Mouse (Mus musculus) bone marrow, adult 2 months (tissue): ENCODE results near the gene Nyap2. TPM values are rescaled to one million over a fixed set of nuclear protein-coding genes. Genes with fewer than 3 reads are reported as not detected.
"Not testable (repeated sequence)": the region's sequence is repeated elsewhere in the genome, so short reads cannot be mapped to it uniquely, and the experiment has no call there.

Experiments used
- H3K27ac ChIP-seq: fragments of 200-500 bp; 2 replicates; pipeline ENCODE4 v1.5.1; 2012; ENCODE audit warnings: low read depth, mild to moderate bottlenecking, control low read depth, inconsistent platforms, low read length; ENCODE audit not compliant: control insufficient read depth, poor library complexity, insufficient read depth
- H3K4me1 ChIP-seq: fragments of 200-500 bp; 2 replicates; pipeline ENCODE4 v1.6.1; 2011; ENCODE audit warnings: low read length; ENCODE audit not compliant: control insufficient read depth, insufficient read depth
- H3K4me3 ChIP-seq: fragments of 200-500 bp; replicated peaks from 2 replicates; pipeline ENCODE3; 2011; ENCODE audit warnings: mild to moderate bottlenecking, low read depth, low read length, control low read depth; ENCODE audit not compliant: control insufficient read depth
- CTCF ChIP-seq: fragments of 200-500 bp; IDR thresholded peaks from 2 replicates; pipeline ENCODE4 v1.5.1; 2011; ENCODE audit warnings: low read length, control low read depth; ENCODE audit not compliant: control insufficient read depth, insufficient read depth
- POLR2A ChIP-seq: fragments of 200-500 bp; IDR thresholded peaks from 2 replicates; pipeline ENCODE4 v1.6.1; 2011; ENCODE audit warnings: low read depth, mild to moderate bottlenecking, control low read depth, low read length, borderline replicate concordance; ENCODE audit not compliant: control insufficient read depth
- WGBS: fragments of 180-500 bp; shearing (Covaris S2); methylation state at CpG from one replicate; pipeline ENCODE4 v1.1.7; 2018; 5-methylcytosine and 5-hydroxymethylcytosine counted together
- polyA plus RNA-seq: library from polyadenylated mRNA; stranded (reverse); fragments of >200 nt; gene quantifications from 2 replicates; pipeline ENCODE4 v1.2.4, GENCODE M21; 2011; ENCODE audit warnings: low replicate concordance; ENCODE audit not compliant: missing spikeins, insufficient read depth, insufficient read length

The Nyap2 gene
- polyA plus RNA-seq, 1 experiment, result not detected

DNA sequence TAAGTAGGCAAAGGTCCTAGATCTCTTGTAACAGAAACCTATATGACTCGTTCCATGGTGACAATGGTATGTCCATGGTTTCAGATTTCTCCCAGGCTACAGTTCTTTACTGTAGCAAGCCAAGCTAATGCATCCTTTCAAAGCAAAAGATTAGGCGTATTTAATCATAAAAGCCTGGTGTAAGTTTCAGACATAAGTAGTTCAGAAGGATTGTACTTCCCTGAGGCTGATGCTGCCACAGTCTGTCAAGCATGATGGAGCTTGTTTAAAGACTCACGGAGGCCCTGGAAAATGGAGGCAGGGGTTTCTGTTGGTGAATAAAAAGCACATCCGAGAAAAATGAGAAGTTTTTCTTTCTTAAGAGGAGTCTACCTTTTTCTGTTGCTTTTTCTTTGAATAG, 134.7 kb downstream of the Nyap2 start:
- Histone ChIP-seq H3K27ac (no peak overlapping the region), H3K4me1 (no peaks in the 10 kb centered on the region), H3K4me3 (no peak overlapping the region)
- no peak for TF ChIP-seq POLR2A
- TF ChIP-seq CTCF, result no peak
- WGBS, result 75% methylated on average over 4 of the region's 4 CpGs

DNA sequence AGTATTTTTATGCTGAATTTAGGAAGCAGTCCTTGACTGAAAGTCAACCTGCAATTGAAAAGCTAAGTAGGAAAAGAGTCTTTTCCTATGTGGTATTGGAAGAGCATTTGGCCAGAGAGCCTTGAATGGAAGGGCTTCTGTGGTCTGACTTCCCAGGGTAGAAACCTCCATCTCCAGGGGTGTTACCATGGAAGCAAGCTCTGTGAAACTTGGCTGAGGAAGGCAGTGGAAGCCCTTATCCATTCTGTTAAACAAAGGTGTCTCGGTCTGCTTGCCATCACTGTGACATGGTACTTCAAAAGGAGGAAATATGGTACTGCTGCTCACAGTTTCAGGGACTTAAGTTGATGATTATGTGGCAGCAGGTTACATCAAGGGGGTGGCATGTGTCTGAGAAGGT, 143.0 kb downstream of the Nyap2 start:
- no peak overlapping the region for H3K4me3 ChIP-seq
- no peak overlapping the region for H3K27ac ChIP-seq
- no peaks in the 10 kb centered on the region for H3K4me1 ChIP-seq
- 73% methylated on average over 1 of the region's 1 CpGs for WGBS
- TF ChIP-seq CTCF, result no peak
- TF ChIP-seq POLR2A, result no peak

DNA sequence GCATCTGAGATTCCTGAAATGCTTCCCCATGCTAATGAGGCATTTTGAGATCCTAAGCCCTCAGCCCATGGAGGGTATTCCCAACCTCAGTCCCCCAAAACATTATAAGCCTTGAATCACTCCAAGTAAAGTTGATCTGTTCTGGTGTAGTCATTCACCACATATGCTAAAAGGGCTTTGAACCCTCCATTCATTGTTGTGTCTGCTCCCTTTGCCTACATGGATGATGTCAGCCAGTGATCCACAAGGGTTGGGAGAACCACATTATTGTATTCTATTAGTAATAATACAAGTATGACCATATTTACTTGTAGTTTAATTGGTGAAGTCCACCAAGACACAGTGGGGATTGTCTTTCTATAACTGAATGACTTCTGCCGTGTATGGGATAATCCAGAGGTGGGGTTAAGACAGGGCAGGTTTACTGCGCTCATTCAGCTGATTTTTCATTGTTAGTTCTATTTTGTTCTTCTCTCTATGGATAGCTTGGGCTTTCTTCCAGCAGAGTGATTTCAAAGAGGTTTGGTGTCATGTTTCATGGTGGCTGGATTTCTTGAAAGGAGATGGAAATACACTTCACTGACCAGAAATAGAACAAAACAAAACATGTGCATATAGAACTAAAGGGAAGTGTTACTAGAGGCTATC, 155.1 kb downstream of the Nyap2 start:
- H3K4me3 ChIP-seq, result no peak overlapping the region
- TF ChIP-seq CTCF (no peak), POLR2A (no peak)
- no peaks in the 10 kb centered on the region for H3K4me1 ChIP-seq
- WGBS, result 80% methylated on average over 2 of the region's 2 CpGs
- no peak overlapping the region for H3K27ac ChIP-seq

DNA sequence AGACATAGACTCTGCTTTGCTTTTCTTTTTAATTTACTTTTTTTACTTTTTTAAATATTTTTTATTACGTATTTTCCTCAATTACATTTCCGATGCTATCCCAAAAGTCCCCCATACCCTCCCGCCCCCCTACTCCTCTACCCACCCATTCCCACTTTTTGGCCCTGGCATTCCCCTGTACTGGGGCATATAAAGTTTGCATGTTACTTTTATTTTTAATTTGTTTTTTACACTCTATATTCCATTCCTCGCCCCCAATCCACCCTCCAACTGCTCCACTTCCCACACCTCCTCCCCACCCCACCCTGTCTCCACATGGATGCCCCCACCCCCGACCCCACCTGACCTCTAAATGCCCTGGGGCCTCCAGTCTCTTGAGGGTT, 155.6 kb downstream of the Nyap2 start:
- not testable (repeated sequence) for H3K4me1 ChIP-seq, H3K4me3 ChIP-seq, H3K27ac ChIP-seq
- WGBS, result 74% methylated on average over 5 of the region's 5 CpGs

DNA sequence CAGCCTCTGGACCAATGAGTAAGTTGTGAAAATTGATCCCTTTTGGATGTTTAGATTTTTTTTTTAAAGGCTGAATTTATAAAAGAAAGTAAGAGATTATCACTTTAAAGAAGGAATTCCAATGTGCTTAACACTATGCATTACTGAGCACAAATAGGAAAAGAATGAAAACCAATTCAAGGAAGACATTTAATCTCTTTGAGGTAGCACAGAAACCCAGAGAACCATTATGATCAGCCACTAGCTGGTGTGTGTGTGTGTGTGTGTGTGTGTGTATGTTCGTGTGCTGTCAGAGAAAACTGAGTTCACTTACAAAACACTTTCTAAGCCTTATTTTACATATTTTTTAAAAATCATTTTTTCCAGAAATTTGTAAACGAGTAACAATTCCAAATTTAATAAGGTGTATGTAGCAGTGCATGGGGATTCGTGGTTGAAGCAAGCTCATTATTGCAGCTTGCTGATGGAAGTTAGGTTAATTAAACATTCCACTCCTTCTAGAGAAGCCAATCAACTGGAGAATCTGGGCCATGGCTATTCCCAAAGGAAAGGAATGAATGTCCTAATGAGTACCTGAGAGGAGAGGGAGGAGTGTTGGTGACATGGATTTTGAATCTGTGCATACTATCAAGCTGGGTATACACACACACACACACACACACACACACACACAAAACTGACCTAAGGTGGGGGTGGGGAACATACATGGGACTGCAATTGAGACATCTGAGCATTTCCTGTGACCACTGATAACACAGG, 171.9 kb downstream of the Nyap2 start:
- WGBS, result 70% methylated on average over 3 of the region's 3 CpGs
- TF ChIP-seq CTCF (no peak), POLR2A (no peak)
- H3K27ac ChIP-seq, result no peak overlapping the region
- H3K4me3 ChIP-seq, result no peak overlapping the region
- H3K4me1 ChIP-seq, result no peaks in the 10 kb centered on the region

DNA sequence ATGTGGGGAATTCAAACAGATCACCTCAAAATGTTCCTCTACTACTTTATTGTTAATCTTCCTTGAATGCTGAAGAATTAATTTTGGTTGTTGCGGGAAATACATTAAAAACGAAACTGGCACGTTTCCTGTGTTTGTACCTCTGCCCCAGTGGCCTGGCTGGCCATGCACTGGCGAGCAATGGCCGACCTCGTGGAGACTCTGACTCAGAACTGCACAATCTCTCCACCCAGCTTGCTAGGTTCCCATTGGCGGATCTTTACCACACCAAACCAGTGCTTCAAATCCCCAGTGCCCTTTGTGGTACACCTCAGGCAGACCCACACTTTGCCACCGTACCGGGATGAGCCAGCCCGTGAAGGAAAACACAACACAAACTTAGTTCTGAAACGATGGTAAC, 173.3 kb downstream of the Nyap2 start:
- TF ChIP-seq CTCF, result no peak
- TF ChIP-seq POLR2A, result no peak
- H3K27ac ChIP-seq, result no peak overlapping the region

DNA sequence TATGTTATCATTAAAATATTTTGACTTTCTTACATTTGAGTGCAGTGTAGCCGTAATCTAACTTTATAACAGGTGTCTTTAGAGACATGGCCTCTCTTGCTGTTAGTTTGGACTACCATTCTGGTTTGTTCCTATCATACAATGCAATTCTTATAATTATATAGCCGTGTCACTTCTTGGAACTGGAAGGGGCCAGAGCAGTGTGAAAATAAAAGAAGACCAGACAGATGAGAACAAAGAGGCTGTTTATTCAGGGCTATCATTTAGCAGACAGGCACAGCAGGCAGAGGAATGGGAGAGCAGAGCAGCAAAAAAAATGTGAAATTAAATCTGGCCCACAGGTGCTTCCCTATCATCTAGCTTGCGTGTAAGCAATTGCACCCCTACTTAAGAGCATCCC, 189.7 kb downstream of the Nyap2 start:
- Histone ChIP-seq H3K27ac (no peak overlapping the region), H3K4me3 (no peak overlapping the region)
- TF ChIP-seq CTCF (no peak), POLR2A (no peak)

More for the DNA sequence above, 173.3 kb downstream of the Nyap2 start:
- Histone ChIP-seq H3K4me3 (no peak overlapping the region), H3K4me1 (no peaks in the 10 kb centered on the region)
- 76% methylated on average over 11 of the region's 11 CpGs for WGBS

DNA sequence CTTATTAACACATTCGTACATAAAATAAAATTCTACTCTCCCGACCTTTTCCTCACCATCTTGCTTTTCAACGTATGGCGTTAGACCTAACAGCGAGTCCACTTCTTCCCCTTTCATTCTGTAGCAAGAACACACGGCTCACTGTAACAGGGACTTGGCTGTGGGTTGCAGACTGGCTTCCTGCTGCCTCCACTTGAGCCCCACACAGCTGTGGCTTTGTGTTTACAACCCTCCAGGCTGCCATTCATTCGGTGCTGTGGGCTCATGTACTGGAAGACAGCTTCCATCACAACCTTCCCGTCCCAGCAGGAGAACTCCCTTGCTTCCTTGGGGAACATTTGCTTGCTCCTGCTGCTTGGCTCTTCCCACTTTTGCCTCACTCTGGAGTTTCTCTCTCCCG, 204.2 kb downstream of the Nyap2 start:
- TF ChIP-seq CTCF (no peak), POLR2A (no peak)
- 7% methylated on average over 9 of the region's 9 CpGs for whole genome bisulfite sequencing

More for the DNA sequence above, 189.7 kb downstream of the Nyap2 start:
- 72% methylated on average over 3 of the region's 3 CpGs for WGBS
- H3K4me1 ChIP-seq, result no peaks in the 10 kb centered on the region

More for the DNA sequence above, 204.2 kb downstream of the Nyap2 start:
- Histone ChIP-seq H3K27ac (no peak overlapping the region), H3K4me1 (no peaks in the 10 kb centered on the region; the same call in 1 of the 2 replicates), H3K4me3 (no peak overlapping the region)
